Mouse (Mus musculus) embryonic fibroblast, embryonic 13.5 days (primary cell): ENCODE data around the gene Treml1.

Experiments
- CTCF ChIP-seq: IDR thresholded peaks from 2 replicates; pipeline ENCODE4 v1.5.1; 2011; ENCODE audit warnings: mild to moderate bottlenecking, control low read depth, low read length, moderate library complexity, borderline replicate concordance; ENCODE audit not compliant: insufficient read depth
- POLR2A ChIP-seq: IDR thresholded peaks from 2 replicates; pipeline ENCODE4 v1.6.1; 2011; ENCODE audit warnings: low read depth, mild to moderate bottlenecking, control low read depth, low read length, moderate library complexity

- TF ChIP-seq CTCF = no peak
- no peak for TF ChIP-seq POLR2A
Observed at GRCm38 (mm10) chr17:48403848-48404247, 44.1 kb downstream of the Treml1 start.
